Mouse (Mus musculus) CH12.LX (cell line): ENCODE measurements around the gene Ank3. TPM values are rescaled to one million over a fixed set of nuclear protein-coding genes. Genes with fewer than 3 reads are reported as not detected.

Experiments used
- DNase-seq: peaks from one replicate; pipeline ENCODE4 v3.0.0-alpha.2; 2013; ENCODE audit errors: extremely low read depth
- H3K27ac ChIP-seq: 2 replicates; pipeline ENCODE4 v1.5.1; 2012; ENCODE audit warnings: low read depth, mild to moderate bottlenecking, control low read depth, moderate library complexity; ENCODE audit not compliant: insufficient read depth
- H3K27me3 ChIP-seq: replicated peaks from 2 replicates; pipeline ENCODE3; 2012; ENCODE audit warnings: inconsistent platforms
- H3K36me3 ChIP-seq, 2 experiments: replicated peaks in 1 of 2; 2 replicates each; pipeline versions ENCODE3 to v1.6.1; 2012; ENCODE audit warnings: inconsistent platforms in 1 of 2, low read length in 1 of 2, mild to moderate bottlenecking in 1 of 2, mixed read lengths in 1 of 2, moderate library complexity in 1 of 2; ENCODE audit not compliant: control insufficient read depth in 1 of 2, insufficient read depth in 1 of 2
- H3K4me1 ChIP-seq, 2 experiments: 2 replicates each; pipeline ENCODE4 v1.6.1; 2012; ENCODE audit warnings: inconsistent platforms in 1 of 2, moderate library complexity in 1 of 2; ENCODE audit not compliant: insufficient read depth in 2 of 2, control insufficient read depth in 1 of 2
- H3K4me2 ChIP-seq: 2 replicates; pipeline ENCODE4 v1.6.1; 2012; ENCODE audit warnings: low read depth, mild to moderate bottlenecking, control low read depth; ENCODE audit not compliant: poor library complexity, insufficient read depth, severe bottlenecking
- H3K4me3 ChIP-seq, 3 experiments: fragments of 150-350 bp in 1 of 3; sonication (generic) in 1 of 3; replicated peaks in 1 of 3; 2 replicates each; pipeline versions ENCODE3 to v1.5.1; 2011 to 2012; ENCODE audit warnings: low read depth in 2 of 3, low read length in 2 of 3, mild to moderate bottlenecking in 2 of 3, moderate library complexity in 2 of 3, control low read depth in 1 of 3, improper control_type of control experiment in 1 of 3, inconsistent platforms in 1 of 3, mixed read lengths in 1 of 3; ENCODE audit not compliant: poor library complexity in 1 of 3
- H3K79me2 ChIP-seq: replicated peaks from 2 replicates; pipeline ENCODE4 v1.6.1; 2012; ENCODE audit warnings: mild to moderate bottlenecking, moderate library complexity; ENCODE audit not compliant: control insufficient read depth, poor library complexity, insufficient read depth, severe bottlenecking; ENCODE audit errors: extremely low read depth
- H3K9ac ChIP-seq: 2 replicates; pipeline ENCODE4 v1.6.1; 2012; ENCODE audit warnings: low read depth, mild to moderate bottlenecking, control low read depth, moderate library complexity; ENCODE audit not compliant: insufficient read depth
- H3K9me3 ChIP-seq: replicated peaks from 2 replicates; pipeline ENCODE3; 2012; ENCODE audit warnings: low read length, inconsistent platforms, mixed read lengths
- BHLHE40 ChIP-seq: IDR thresholded peaks from 2 replicates; pipeline ENCODE4 v1.6.1; 2011; ENCODE audit warnings: mild to moderate bottlenecking, low read depth, low read length, improper control_type of control experiment
- CHD1 ChIP-seq: IDR thresholded peaks from 2 replicates; pipeline ENCODE4 v1.6.1; 2012; ENCODE audit warnings: low read depth, low read length, improper control_type of control experiment, inconsistent platforms
- CTCF ChIP-seq, 2 experiments: IDR thresholded peaks in 1 of 2; conservative IDR thresholded peaks in 1 of 2; 2 replicates each; pipeline ENCODE4 v1.5.1; 2011 to 2012; ENCODE audit warnings: low read depth in 2 of 2, low read length in 2 of 2, improper control_type of control experiment in 1 of 2, inconsistent platforms in 1 of 2, mild to moderate bottlenecking in 1 of 2, moderate library complexity in 1 of 2
- EP300 ChIP-seq: IDR thresholded peaks from 2 replicates; pipeline ENCODE4 v1.6.1; 2011; ENCODE audit warnings: low read length, improper control_type of control experiment
- ETS1 ChIP-seq: conservative IDR thresholded peaks from 2 replicates; pipeline ENCODE4 v1.6.1; 2012; ENCODE audit warnings: low read depth, mild to moderate bottlenecking, inconsistent platforms, low read length, improper control_type of control experiment, moderate library complexity
- HCFC1 ChIP-seq: IDR thresholded peaks from 2 replicates; pipeline ENCODE4 v1.6.1; 2012; ENCODE audit warnings: low read depth, mild to moderate bottlenecking, inconsistent platforms, low read length, improper control_type of control experiment
- IRF4 ChIP-seq: IDR thresholded peaks from 2 replicates; pipeline ENCODE4 v1.6.1; 2014; ENCODE audit warnings: low read depth, mild to moderate bottlenecking, inconsistent platforms, low read length, improper control_type of control experiment
- KAT2A ChIP-seq: IDR thresholded peaks from 2 replicates; pipeline ENCODE4 v1.6.1; 2012; ENCODE audit warnings: low read length, improper control_type of control experiment, inconsistent platforms; ENCODE audit not compliant: insufficient replicate concordance
- MAFK ChIP-seq: IDR thresholded peaks from 2 replicates; pipeline ENCODE4 v1.6.1; 2011; ENCODE audit warnings: low read length, improper control_type of control experiment; ENCODE audit not compliant: insufficient replicate concordance
- NELFE ChIP-seq: IDR thresholded peaks from 2 replicates; pipeline ENCODE4 v1.6.1; 2011; ENCODE audit warnings: low read depth, low read length, improper control_type of control experiment
- NRF1 ChIP-seq: IDR thresholded peaks from 2 replicates; pipeline ENCODE4 v1.6.1; 2014; ENCODE audit warnings: low read depth, mild to moderate bottlenecking, inconsistent platforms, low read length, improper control_type of control experiment, moderate library complexity
- RCOR1 ChIP-seq: conservative IDR thresholded peaks from 2 replicates; pipeline ENCODE4 v1.6.1; 2012; ENCODE audit warnings: low read depth, mild to moderate bottlenecking, inconsistent platforms, low read length, improper control_type of control experiment
- SIN3A ChIP-seq: IDR thresholded peaks from 2 replicates; pipeline ENCODE4 v1.6.1; 2012; ENCODE audit warnings: low read length, improper control_type of control experiment, inconsistent platforms
- SMC3 ChIP-seq: IDR thresholded peaks from 2 replicates; pipeline ENCODE4 v1.6.1; 2011; ENCODE audit warnings: low read depth, low read length, improper control_type of control experiment
- TCF12 ChIP-seq: IDR thresholded peaks from 2 replicates; pipeline ENCODE4 v1.6.1; 2014; ENCODE audit warnings: low read depth, mild to moderate bottlenecking, inconsistent platforms, low read length, improper control_type of control experiment
- USF2 ChIP-seq: conservative IDR thresholded peaks from 2 replicates; pipeline ENCODE4 v1.6.1; 2011; ENCODE audit warnings: low read depth, low read length, improper control_type of control experiment
- ZC3H11A ChIP-seq: IDR thresholded peaks from 2 replicates; pipeline ENCODE4 v1.6.1; 2012; ENCODE audit warnings: low read depth, mild to moderate bottlenecking, inconsistent platforms, low read length, improper control_type of control experiment
- ZKSCAN1 ChIP-seq: IDR thresholded peaks from 2 replicates; pipeline ENCODE4 v1.6.1; 2012; ENCODE audit warnings: low read depth, inconsistent platforms, low read length, improper control_type of control experiment, borderline replicate concordance
- dilution Hi-C: fragments of 300-500 bp; cut with MboI; formaldehyde crosslinking; loops from 2 replicates; pipeline ENCODE4 v1.14.3; 2020; ENCODE audit warnings: low sequenced_read_pairs; ENCODE audit not compliant: extremely low pct_unique_long_range_greater_than_20kb, extremely low pct_ligation_motif_present
- in situ Hi-C: fragments of 300-500 bp; cut with MboI; formaldehyde crosslinking; loops from 3 replicates; pipeline ENCODE4 v1.14.3; 2019; ENCODE audit warnings: low sequenced_read_pairs, low pct_ligation_motif_present, low pct_unique_long_range_greater_than_20kb, mixed read lengths
- polyA plus RNA-seq: library from polyadenylated mRNA; unstranded; fragments of >175 nt; gene quantifications from 2 replicates; pipeline ENCODE4 v1.2.1, GENCODE M21; 2012; ENCODE audit warnings: low read depth; ENCODE audit not compliant: insufficient read length
- total RNA-seq, 2 experiments: library from RNA; depleted of rRNA; stranded (reverse); fragments of 300-350 nt in 1 of 2; fragments of >200 nt in 1 of 2; gene quantifications; 2 replicates each; pipeline ENCODE4 v1.2.3; 2012 to 2014

The Ank3 gene
- total and polyA plus RNA-seq, 3 experiments, result 4.7 to 8.3 (median 6.2) TPM

GRCm38 (mm10) chr10:69897927-69898326, 499.4 kb downstream of the Ank3 start:
- TF ChIP-seq NELFE, result no peak
- no peak for TF ChIP-seq RCOR1
- no peak for TF ChIP-seq IRF4
- TF ChIP-seq SIN3A, result no peak
- TF ChIP-seq MAFK, result no peak
- TF ChIP-seq HCFC1, result no peak
- TF ChIP-seq SMC3, result no peak
- TF ChIP-seq NRF1, result no peak
- TF ChIP-seq ETS1, result no peak
- TF ChIP-seq ZKSCAN1, result no peak
- no peak for TF ChIP-seq CTCF (conservative IDR thresholded peaks at IDR 0.05 in 1 of 2, IDR thresholded peaks at IDR 0.05 in 1 of 2; ENCODE audit: low read depth in 2 of 2, low read length in 2 of 2)
- no peak for TF ChIP-seq ZC3H11A
- TF ChIP-seq KAT2A, result no peak
- TF ChIP-seq EP300, result no peak
- TF ChIP-seq BHLHE40, result no peak
- TF ChIP-seq CHD1, result no peak
- no peak for TF ChIP-seq USF2
- TF ChIP-seq, all 38 proteins: peak for 0
- peaks cover 0 to 61% of the 10 kb centered on the region in 2 experiments for H3K36me3 ChIP-seq
- H3K9ac ChIP-seq, result no peak overlapping the region
- in situ Hi-C loops, result no loop called here
- H3K27ac ChIP-seq, result no peak overlapping the region
- no peak overlapping the region for H3K4me3 ChIP-seq
- no peaks in the 10 kb centered on the region for H3K9me3 ChIP-seq
- no peak for DNase-seq
- H3K79me2 ChIP-seq, result no peaks in the 10 kb centered on the region; the same call in 1 of the 2 replicates
- no peaks in the 10 kb centered on the region for H3K27me3 ChIP-seq
- dilution Hi-C loops, result no loop called here
- no peak overlapping the region for H3K4me2 ChIP-seq
- H3K4me1 ChIP-seq, result no peaks in the 10 kb centered on the region; a peak in 1 of 4 replicates

GRCm38 (mm10) chr10:69898821-69899220, 500.2 kb downstream of the Ank3 start:
- no peak overlapping the region for H3K27ac ChIP-seq
- H3K4me2 ChIP-seq, result no peak overlapping the region
- H3K27me3 ChIP-seq, result no peaks in the 10 kb centered on the region
- H3K79me2 ChIP-seq, result no peaks in the 10 kb centered on the region; the same call in 1 of the 2 replicates
- dilution Hi-C loops (no loop called here), in situ Hi-C loops (no loop called here)
- DNase-seq, result no peak
- no peaks in the 10 kb centered on the region; a peak in 1 of 4 replicates for H3K4me1 ChIP-seq
- H3K4me3 ChIP-seq, result no peak overlapping the region
- H3K9ac ChIP-seq, result no peak overlapping the region
- TF ChIP-seq TCF12, result no peak
- H3K9me3 ChIP-seq, result no peaks in the 10 kb centered on the region
- H3K36me3 ChIP-seq, result peaks cover 0 to 57% of the 10 kb centered on the region in 2 experiments
